Mouse (Mus musculus) urinary bladder, postnatal 10 days (tissue): Measurements from ENCODE around the gene Psg28.
"Not testable (repeated sequence)": the region's sequence is repeated elsewhere in the genome, so short reads cannot be mapped to it uniquely, and the experiment has no call there.

Experiments used
- DNase-seq: peaks from one replicate; pipeline ENCODE4 v3.0.0; 2022; ENCODE audit warnings: low spot score

Gene Psg28

DNA sequence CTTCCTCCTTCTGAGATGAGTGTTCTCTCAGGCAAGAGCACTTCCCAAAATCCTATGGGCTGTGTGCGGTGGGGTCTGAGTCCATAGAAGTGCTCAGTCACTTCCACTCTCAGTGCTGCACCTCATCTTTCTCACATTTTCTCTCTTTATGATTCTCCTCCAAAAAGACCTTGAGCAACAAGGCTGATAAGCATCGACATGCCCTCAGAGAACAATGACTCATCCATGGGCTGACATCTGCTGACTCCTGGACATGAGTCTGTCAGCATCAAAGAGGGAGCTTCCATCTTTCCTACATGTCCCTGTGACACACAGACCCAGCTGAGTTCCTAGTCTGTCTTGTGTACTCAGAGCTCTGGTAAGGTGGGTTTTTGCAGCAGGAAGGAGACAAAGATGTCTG, at the start of gene Psg28:
Gene Psg28, minus strand, starts transcription at position 101 of the 400 bp plus-strand sequence.
- DNase-seq: not testable (repeated sequence)

DNA sequence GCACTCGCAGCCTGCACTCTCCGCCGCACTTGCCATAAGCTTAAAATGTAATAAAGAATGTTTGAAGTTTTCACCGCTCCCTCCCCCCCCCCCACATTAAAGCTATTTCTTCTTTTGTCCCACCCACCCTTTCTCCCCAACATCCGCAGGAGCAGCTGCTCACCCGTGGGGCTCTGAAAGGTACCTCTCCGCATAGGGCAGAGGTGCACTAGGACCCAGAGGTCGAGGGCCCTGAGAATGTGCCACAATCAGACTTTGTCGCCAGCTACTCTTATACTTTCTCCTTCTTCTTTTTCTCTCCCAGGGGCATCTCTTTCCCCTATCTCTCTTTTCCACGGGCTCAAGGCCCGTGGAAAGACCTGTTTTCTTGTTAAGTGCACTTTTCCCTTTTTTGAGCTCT, 28.4 kb downstream of the Psg28 start:
- no peak for DNase-seq

DNA sequence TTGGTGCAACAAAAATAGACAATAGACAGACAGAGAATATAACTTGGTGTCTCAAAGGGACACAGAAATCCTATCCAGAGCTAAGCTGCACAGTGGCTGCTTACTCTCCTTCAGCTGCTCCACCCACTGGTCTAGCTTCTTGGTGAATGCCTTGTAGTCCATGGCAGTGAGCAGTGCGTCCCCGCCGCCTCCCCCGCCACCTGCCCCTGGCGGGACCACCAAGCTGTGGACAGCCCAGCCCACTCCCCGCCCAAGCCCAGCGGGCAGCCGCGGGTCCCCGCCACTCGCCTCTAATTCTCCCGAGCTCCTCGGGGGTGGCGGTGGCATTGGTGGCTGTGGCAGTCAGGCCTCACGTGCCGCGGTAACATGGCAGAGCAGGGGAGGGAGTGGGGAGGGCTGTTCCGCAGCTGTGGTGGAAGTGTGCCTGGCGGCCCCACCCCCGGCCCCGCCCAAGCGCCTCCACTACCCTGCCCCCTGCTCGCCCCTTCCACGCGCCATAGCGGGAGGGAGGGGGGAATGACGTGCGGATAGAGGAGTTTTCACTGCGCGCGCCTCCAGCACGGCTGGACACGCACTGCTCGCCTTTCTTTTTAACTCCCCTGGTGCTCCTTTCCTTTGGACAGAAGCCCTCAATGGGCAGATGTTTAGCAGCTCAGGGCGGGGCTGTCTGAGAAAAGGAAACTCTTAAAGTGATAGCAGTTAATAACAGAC, 29.2 kb downstream of the Psg28 start:
- no peak for DNase-seq

DNA sequence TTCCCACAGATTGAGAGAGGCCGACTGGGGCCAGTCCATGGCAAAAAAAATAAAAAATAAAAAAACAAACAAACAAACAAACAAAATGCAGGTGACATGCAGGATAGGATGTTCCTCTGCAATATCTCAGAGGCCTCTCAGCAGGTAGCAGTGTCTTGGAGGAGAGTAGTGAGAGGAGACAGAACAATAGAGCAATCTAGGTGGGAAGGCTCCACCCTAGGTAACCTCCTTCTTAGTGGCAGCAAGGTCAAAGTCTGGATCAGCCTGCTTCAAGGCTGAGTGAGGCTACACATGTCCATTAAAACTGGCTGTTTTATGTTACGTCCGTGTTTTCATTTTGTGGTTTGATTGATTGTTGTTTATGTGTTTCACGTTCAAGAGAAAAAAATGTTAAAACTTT, 40.4 kb downstream of the Psg28 start:
- not testable (repeated sequence) for DNase-seq

DNA sequence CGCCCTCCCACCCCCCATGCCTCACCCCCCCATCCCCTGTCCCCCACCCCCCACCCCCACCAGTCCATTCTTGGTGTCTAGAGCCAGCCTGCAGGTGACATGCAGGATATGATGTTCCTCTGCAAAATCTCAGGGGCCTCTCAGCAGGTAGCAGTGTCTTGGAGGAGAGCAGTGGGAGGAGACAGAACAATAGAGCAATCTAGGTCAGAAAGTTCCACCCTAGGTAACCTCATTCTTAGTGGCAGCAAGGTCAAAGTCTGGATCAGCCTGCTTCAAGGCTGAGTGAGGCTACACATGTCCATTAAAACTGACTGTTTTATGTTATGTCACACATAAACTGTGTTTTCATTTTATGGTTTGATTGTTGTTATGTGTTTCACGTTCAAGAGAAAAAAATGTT, 53.5 kb downstream of the Psg28 start:
- DNase-seq: no peak
